Mouse (Mus musculus) heart, postnatal 0 days (tissue): ENCODE data around the gene Osbpl3.

ENCODE experiments used
- CTCF ChIP-seq: IDR thresholded peaks from 2 replicates; pipeline ENCODE4 v1.5.1; 2016; ENCODE audit warnings: antibody characterized with exemption, control low read depth, low read depth
- EP300 ChIP-seq: IDR thresholded peaks from 2 replicates; pipeline ENCODE4 v1.6.1; 2016; ENCODE audit warnings: antibody characterized with exemption, low read depth

GRCm38 (mm10) chr6:50420413-50420812 is 35.6 kb downstream of the Osbpl3 start:
- TF ChIP-seq CTCF, result no peak
- no peak for TF ChIP-seq EP300
